Mouse (Mus musculus) layer of hippocampus, adult 8-10 months (tissue): ENCODE data around the gene Pgam5. TPM values are rescaled to one million over a fixed set of nuclear protein-coding genes. Genes with fewer than 3 reads are reported as not detected.

Experiments used
- DNase-seq, 2 experiments: peaks; one replicate each; pipeline ENCODE4 v3.0.0; 2022; ENCODE audit warnings: low spot score in 2 of 2
- total RNA-seq, 4 experiments: library from RNA; stranded (reverse); gene quantifications; 2 replicates each; pipeline ENCODE4 v1.2.4; 2022

Gene Pgam5
- total RNA-seq: 10 to 100 TPM; 52.1 to 57.2 (median 54.9) TPM

DNA sequence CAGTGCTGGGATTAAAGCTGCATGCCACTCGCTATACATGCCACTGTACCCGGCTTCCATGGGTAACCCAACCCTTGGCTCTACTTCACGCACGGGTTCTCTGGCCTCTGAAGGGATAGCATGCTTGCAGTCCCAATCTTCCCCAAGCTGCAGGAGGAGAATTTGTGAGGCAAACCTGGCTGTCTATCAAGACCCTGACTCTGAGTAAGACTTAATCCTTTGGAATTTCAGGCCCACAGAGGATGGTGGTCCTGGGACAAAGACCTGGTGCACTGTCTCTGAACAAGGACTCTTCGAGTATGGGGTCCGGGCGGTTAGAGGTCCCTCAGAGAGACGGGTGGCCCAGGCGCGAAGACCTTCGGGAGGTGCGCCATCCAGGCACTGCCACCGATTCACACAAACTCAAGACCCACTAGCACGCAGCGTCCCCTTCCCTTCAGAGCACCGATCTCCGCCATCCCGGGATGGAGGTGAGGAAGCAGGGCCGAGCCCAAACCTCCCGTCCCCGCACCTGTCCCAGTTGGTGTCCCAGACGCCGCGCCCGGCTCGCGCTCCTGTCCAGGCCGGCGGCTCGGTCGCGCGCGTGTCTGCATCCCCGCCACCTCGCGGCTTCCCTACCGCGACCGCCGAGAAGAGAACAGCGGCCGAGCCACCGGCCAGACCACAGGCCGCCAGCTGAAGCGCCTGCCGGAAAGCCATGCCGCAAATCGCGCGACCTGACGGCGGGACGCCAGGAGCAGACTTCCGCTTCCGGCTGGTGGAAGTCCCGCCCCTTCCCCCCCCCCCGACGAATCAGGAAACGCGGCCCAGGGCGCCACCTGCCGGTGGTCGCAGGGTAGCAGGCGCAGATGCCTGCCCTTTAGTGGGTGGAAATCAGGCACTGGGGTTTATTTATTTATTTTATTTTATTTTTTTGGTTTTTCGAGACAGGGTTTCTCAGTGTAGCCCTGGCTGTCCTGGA is at the start of gene Pgam5:
Gene Pgam5 (minus strand): TSS at position 773 of the 961 bp plus-strand sequence.
- peak; percentile 57 to 85 for DNase-seq

GRCm38 (mm10) chr5:110313127-110313526 is 43.4 kb upstream of the Pgam5 start:
- DNase-seq: no peak

DNA sequence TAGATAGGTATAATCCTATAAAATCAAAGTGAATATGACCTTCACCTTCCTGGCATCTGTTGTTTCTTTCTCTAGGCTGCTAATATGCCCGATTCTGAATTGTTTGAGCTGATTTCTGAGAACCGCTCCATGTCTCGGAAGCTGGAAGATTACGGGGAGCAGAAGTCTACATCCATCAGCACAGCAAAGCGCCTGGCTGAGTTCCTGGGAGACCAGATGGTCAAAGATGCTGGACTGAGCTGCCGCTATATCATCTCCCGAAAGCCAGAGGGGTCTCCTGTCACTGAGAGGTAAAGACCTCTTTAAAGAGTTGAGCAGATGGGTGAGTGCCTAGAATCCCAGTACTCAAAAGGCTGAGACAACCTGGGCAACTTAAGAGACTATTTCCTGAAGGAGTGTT is 39.1 kb upstream of the Pgam5 start:
- DNase-seq: no peak

GRCm38 (mm10) chr5:110300591-110300990 is 30.9 kb upstream of the Pgam5 start:
- DNase-seq: no peak

GRCm38 (mm10) chr5:110296637-110297036 is 26.9 kb upstream of the Pgam5 start:
- no peak for DNase-seq

DNA sequence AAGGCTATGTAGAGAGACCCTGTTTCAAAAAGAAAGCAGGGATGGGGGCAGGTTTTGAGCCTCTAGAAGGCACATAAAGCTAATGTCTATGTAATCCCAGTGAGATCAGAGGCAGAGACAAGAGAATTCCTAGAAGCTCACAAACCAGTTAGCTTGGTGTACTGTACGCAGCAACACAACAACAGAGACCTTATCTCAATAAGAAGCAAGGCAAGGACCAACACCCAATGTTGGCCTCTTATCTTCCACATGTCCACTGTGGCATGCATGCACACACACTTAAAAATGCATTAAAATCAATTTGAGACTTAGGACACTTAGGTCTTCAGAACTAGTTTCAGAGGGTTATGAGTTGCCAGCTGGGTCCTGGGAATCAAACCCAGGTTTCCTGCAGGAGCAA is 21.9 kb upstream of the Pgam5 start:
- no peak for DNase-seq

DNA sequence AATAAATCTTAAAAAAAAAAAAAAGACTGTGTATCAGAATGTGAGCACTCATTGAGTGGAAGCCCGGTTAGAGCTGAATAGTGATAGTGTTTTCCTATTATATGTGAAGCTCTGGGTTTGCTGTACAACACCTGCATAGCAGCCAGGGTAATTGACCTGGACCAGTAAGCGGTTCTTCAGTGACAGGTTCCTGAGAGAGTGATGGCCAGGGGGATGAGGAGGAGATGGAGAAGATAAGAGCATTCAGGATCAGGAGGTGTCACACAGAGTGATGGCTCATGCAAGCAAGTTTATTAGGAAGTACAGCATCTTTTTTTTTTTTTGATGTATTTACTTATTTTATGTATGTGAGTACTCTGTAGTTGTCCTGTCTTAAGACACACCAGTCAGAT is 17.4 kb upstream of the Pgam5 start:
- no peak for DNase-seq

GRCm38 (mm10) chr5:110286446-110287083 is 16.9 kb upstream of the Pgam5 start:
- DNase-seq: no peak

DNA sequence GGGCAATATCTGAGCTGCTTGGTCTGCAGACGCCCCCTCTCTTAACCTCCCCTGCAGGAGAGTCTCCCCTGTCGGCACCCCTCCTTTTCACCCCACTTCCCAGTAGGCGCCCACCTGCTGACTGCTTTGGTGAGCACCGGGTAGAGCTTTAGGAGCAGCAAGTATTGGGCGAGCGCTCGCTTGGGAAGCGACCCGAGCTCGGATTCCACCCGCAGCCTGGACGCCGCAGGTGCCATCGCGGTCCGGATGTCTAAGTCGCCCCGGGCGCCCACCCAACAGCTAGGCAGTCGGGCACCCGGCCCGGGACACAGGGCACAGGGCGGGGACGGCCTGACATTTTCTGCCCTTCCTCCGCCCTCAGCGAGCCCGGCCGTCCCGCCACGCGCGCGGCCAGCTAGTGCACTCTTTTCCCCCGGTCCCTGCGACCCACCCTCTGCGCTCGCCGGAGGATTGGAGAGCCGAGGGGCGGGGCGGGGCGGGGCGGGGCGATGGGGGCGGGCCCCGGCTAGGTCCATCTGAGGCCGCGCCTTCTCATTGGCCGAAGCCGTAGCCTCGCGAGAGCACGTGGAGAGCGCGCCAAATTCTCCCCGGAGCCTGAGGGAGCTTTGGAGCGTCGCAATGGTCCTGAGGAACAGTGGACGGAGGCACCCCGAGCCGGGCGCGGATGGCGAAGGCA is 16.2 kb upstream of the Pgam5 start, which contains the start of the genes Pxmp2 and Pole:
Gene Pxmp2 (minus strand): TSS at position 417 of the 676 bp plus-strand sequence.
Gene Pole (plus strand): TSS at position 537 of the 676 bp plus-strand sequence.
- DNase-seq: peak; percentile 75 to 76

GRCm38 (mm10) chr5:110285156-110285555 is 15.4 kb upstream of the Pgam5 start:
- no peak for DNase-seq

DNA sequence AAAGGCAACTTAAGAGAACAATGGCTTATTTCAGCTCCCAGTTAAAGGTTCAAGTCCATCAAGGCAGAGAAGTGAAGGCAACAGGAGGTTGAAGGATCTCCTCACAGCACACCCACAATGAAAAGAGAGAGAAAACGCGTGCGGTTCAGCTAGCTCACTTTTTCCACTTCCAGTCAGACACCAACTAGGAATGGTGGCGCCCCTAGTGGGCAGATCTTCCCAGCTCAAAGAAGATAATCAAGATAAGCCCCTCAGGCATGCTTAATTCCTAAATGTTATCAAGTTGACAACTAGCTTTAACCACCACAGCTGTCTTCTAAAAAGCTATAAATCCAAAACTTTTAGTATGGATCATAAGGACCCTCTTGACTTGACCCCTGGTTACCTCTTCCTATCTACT is 14.8 kb upstream of the Pgam5 start:
- no peak for DNase-seq

DNA sequence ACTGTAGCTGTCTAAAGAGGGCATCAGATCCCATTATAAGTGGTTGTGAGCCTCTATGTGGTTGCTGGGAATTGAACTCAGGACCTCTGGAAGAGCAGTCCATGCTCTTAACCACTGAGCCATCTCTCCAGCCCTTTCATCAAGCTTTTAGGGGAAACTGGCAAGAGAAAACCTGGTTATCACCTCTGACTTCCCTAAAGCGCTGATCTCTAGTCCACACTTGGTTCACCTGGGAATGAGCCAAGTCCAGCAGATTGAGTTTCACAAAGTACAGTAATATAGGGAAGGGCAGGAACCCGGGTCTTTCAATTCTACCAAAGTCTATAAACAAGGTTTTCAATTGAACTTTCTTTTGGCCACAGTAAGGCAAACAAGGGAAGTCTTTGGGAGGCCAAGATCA is 12.3 kb upstream of the Pgam5 start:
- no peak for DNase-seq

GRCm38 (mm10) chr5:110276910-110277309 is 7.2 kb upstream of the Pgam5 start:
- DNase-seq: no peak

GRCm38 (mm10) chr5:110276391-110276790 is 6.7 kb upstream of the Pgam5 start:
- DNase-seq: no peak

DNA sequence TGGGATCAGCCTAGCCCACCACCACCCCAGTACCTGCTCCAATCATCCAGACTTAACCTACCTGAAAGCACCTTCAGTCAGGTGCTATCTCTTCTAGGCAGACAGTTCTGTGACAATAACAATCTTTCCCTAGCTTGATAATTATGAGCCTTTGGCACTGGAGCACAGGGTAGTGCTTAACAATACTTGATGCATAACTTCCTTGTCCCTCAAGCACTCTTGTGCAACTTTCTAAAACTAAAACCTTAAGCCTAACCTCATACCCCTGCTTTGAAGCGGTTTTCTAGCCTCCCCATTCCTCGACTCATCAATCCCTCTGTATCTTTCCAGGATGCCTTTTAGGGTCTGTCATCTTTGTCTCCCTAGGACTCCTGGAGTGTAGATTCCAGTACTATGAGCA is 5.1 kb upstream of the Pgam5 start:
- no peak for DNase-seq

DNA sequence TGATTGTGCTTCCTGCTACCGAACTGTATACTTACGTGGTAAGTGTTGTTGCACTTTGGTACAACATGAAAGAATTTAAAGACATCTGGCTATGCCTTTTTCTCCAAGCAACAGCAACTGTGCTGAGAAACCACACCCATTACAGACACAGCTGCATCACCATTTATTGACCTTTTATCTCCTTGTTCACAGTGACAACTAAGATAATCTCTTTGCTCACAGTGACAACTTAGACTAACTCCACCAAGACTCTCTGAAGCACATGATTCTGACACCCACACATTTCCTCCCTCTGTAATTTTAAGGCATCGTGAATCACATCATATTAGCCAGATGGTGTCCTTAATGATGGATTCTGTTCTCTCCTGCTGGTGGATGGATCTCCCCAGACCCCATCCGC is 4.4 kb upstream of the Pgam5 start:
- DNase-seq: no peak

GRCm38 (mm10) chr5:110270242-110270641 is 529 bp upstream of the Pgam5 start:
- DNase-seq: no peak

DNA sequence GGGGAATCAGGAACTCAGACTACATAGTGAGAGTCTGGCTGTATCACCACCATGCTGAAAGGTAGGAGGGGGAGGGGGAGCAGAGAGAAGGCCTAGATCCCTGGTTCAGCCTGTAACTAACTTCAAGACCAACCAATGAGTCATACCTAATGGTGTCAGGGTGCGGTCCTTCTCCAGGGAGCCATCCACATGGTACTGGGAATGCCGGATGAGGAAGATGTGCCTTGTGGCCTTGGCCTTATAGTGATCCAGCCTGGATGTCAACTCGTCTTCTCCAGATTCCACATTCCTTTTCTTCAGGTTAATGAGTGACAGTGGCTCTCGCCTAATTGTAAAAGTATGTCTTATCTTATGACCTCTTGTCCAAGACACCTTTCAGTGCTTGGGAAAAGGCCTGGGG is 2.8 kb downstream of the Pgam5 start:
- no peak for DNase-seq

DNA sequence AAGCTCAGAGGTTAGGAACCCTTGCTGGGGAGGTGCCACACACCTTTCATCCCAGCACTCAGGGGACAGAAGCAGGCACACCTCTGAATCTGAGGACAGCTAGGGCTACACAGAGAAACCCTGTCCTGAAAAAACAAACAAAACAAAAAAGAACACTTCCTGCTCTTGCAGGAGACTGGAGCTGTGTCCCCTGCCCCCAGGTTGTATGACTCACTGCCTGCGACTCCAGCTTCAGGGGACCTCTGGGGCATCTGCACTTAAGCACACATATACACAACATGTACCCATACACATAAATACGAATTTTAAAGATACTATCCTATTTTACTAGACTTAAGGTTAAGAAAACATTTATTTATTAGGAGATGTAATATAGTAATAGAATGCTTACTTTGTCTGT is 25.6 kb downstream of the Pgam5 start:
- no peak for DNase-seq

GRCm38 (mm10) chr5:110232346-110232745 is 37.4 kb downstream of the Pgam5 start:
- DNase-seq: no peak

GRCm38 (mm10) chr5:110231638-110232037 is 38.1 kb downstream of the Pgam5 start:
- DNase-seq: no peak
